Mouse (Mus musculus) kidney, postnatal 0 days (tissue): ENCODE measurements around the gene Klc4. TPM values are rescaled to one million over a fixed set of nuclear protein-coding genes. Genes with fewer than 3 reads are reported as not detected.

Source experiments
- ATAC-seq: fragments of 200-750 bp; cut with Nextera tagmentation; replicated peaks from 2 replicates; pipeline ENCODE4 v1.8.0; 2017; ENCODE audit warnings: low read depth, moderate number of reproducible peaks, moderate TSS enrichment, moderate library complexity; ENCODE audit not compliant: low FRiP score
- DNase-seq: peaks from one replicate; pipeline ENCODE4 v3.0.0-alpha.2; 2016; ENCODE audit warnings: low spot score
- H3K27ac ChIP-seq: fragments of 300-500 bp; sonication (generic); 2 replicates; pipeline ENCODE4 v1.5.1; 2014; ENCODE audit warnings: mild to moderate bottlenecking
- H3K27me3 ChIP-seq: fragments of 300-500 bp; sonication (generic); 2 replicates; pipeline ENCODE4 v1.6.1; 2014; ENCODE audit warnings: low read length, mixed read lengths; ENCODE audit not compliant: insufficient read depth
- H3K36me3 ChIP-seq: fragments of 300-500 bp; sonication (generic); 2 replicates; pipeline ENCODE4 v1.6.1; 2014; ENCODE audit warnings: low read length, mixed read lengths; ENCODE audit not compliant: insufficient read depth
- H3K4me1 ChIP-seq: fragments of 300-500 bp; sonication (generic); replicated peaks from 2 replicates; pipeline ENCODE4 v1.6.1; 2014; ENCODE audit warnings: antibody characterized with exemption, low read length, mixed read lengths; ENCODE audit not compliant: insufficient read depth
- H3K4me2 ChIP-seq: fragments of 300-500 bp; sonication (generic); 2 replicates; pipeline ENCODE4 v1.6.1; 2014; ENCODE audit warnings: mild to moderate bottlenecking, low read length, moderate library complexity, mixed read lengths
- H3K4me3 ChIP-seq: fragments of 300-500 bp; sonication (generic); replicated peaks from 2 replicates; pipeline ENCODE4 v1.5.1; 2014; ENCODE audit warnings: low read depth, low read length
- H3K9ac ChIP-seq: fragments of 300-500 bp; sonication (generic); 2 replicates; pipeline ENCODE4 v1.6.1; 2014; ENCODE audit warnings: low read depth, low read length
- H3K9me3 ChIP-seq: fragments of 300-500 bp; sonication (generic); replicated peaks from 2 replicates; pipeline ENCODE4 v1.6.1; 2016; ENCODE audit warnings: low read length, inconsistent platforms, mixed read lengths
- CTCF ChIP-seq: IDR thresholded peaks from 2 replicates; pipeline ENCODE4 v1.5.1; 2016; ENCODE audit warnings: antibody characterized with exemption, low read depth, mild to moderate bottlenecking, moderate library complexity
- WGBS: fragments of 180-500 bp; shearing (Covaris S2); extraction: QIAGEN DNeasy Blood & Tissue Kit; methylation state at CpG from one replicate; pipeline ENCODE4 v1.1.7; 2014; 5-methylcytosine and 5-hydroxymethylcytosine counted together
- polyA plus RNA-seq: library from polyadenylated mRNA; unstranded; fragments of >200 nt; fragmentation: Nextera tagmentation; extraction: Ambion mirVana; gene quantifications from 2 replicates; pipeline ENCODE4 v1.2.1, GENCODE M21; 2015

The Klc4 gene
- polyA plus RNA-seq, 1 experiment from 2014 or later = 47.6 TPM

- Histone ChIP-seq H3K27me3 (no peaks in the 10 kb centered on the region), H3K4me2 (peak overlapping the region; percentile 65), H3K4me3 (peak overlapping the region; percentile 57), H3K4me1 (peaks cover 22% of the 10 kb centered on the region; the same call in 1 of the 2 replicates), H3K9me3 (no peaks in the 10 kb centered on the region), H3K36me3 (peaks cover 43% of the 10 kb centered on the region), H3K9ac (peak overlapping the region; percentile 59), H3K27ac (peak overlapping the region; percentile 31; the same call in 1 of the 2 replicates)
- 25% methylated on average over 12 of the region's 12 CpGs for WGBS
- no peak for TF ChIP-seq CTCF
- ATAC-seq = no peak
- DNase-seq = no peak
Measured at GRCm38 (mm10) chr17:46681466-46682118, 35.8 kb upstream of the Klc4 start.

GRCm38 (mm10) chr17:46680760-46681373 is 35.0 kb upstream of the Klc4 start, which contains the start of gene Klhdc3:
TSS of gene Klhdc3 (minus strand) at chr17:46680914.
- peaks cover 22% of the 10 kb centered on the region; the same call in 1 of the 2 replicates for H3K4me1 ChIP-seq
- H3K4me2 ChIP-seq = peak within 1 kb of the TSS; percentile 73
- TF ChIP-seq CTCF = no peak
- H3K9me3 ChIP-seq = no peaks in the 10 kb centered on the region
- DNase-seq (peak; percentile 100), ATAC-seq (peak; percentile 97)
- H3K27me3 ChIP-seq = no peaks in the 10 kb centered on the region
- peak within 1 kb of the TSS; percentile 57 for H3K4me3 ChIP-seq
- H3K9ac ChIP-seq = peak within 1 kb of the TSS; percentile 66
- WGBS = under 1% methylated on average over 49 of the region's 49 CpGs
- peaks cover 43% of the 10 kb centered on the region for H3K36me3 ChIP-seq
- peak within 1 kb of the TSS; percentile 78 for H3K27ac ChIP-seq

DNA sequence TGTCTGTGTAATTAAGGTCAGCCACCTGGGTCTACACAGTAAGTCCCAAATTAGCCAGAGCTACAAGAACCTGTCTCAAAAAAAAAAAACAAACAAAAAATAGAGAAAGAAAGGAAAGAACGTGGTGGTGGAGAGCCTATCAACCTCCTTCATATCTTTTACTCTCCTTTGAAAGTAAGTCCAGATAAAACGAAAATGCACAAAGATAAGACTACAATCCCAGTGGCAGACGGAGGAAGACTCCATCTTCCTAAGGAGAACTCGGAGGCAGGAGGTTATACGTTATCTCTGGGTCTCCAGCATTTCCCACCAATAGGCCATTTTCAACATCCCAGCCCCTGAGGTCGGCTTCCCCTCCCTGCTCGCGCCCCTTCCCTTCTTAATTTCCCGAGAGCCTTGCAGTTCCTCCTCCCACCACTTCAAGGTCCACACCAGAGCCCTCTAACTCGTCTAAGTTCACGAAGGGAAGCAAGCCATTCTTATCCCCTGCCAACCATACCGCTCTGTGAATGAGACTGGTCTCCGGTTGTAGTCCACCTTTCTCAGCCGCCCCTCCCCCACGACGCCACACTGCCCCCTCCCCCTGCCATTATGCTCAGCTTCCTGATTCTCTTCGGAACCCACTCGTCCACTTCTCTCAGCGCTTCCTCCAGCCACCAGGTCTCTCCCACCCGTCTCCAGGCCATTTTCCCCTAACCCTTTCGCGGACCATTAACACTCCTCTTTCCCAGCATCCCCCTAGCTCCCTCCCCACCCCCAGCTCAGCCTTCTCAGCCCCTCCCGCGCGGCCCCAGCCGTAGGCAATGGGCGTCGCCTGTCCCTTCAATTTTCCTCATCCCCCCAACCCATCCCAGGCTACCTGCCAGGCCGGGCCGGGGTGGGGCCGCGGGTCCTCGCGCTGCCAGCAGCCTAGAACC is 34.3 kb upstream of the Klc4 start:
- H3K9me3 ChIP-seq = no peaks in the 10 kb centered on the region
- peak overlapping the region; percentile 78 for H3K27ac ChIP-seq
- WGBS = under 1% methylated on average over 34 of the region's 34 CpGs
- H3K4me1 ChIP-seq = peaks cover 22% of the 10 kb centered on the region; the same call in 1 of the 2 replicates
- peak overlapping the region; percentile 73 for H3K4me2 ChIP-seq
- H3K36me3 ChIP-seq = peaks cover 43% of the 10 kb centered on the region
- TF ChIP-seq CTCF = peak; percentile 49; the same call in 1 of the 2 replicates
- peak overlapping the region; percentile 66 for H3K9ac ChIP-seq
- DNase-seq (peak; percentile 82), ATAC-seq (peak; percentile 16)
- H3K4me3 ChIP-seq = peak overlapping the region; percentile 57
- H3K27me3 ChIP-seq = no peaks in the 10 kb centered on the region

GRCm38 (mm10) chr17:46678911-46679310 is 33.1 kb upstream of the Klc4 start:
- H3K9me3 ChIP-seq = no peaks in the 10 kb centered on the region
- 35% methylated on average over 9 of the region's 9 CpGs for WGBS
- peak overlapping the region; percentile 47; the same call in 1 of the 2 replicates for H3K27ac ChIP-seq
- peak; percentile 23 for DNase-seq
- no peaks in the 10 kb centered on the region for H3K27me3 ChIP-seq
- TF ChIP-seq CTCF = no peak
- peak overlapping the region; percentile 73 for H3K4me2 ChIP-seq
- ATAC-seq = no peak
- peak overlapping the region; percentile 66; the same call in 1 of the 2 replicates for H3K9ac ChIP-seq
- H3K4me3 ChIP-seq = no peak overlapping the region
- H3K36me3 ChIP-seq = peaks cover 37% of the 10 kb centered on the region
- peaks cover 29% of the 10 kb centered on the region; the same call in 1 of the 2 replicates for H3K4me1 ChIP-seq

GRCm38 (mm10) chr17:46678416-46678815 is 32.6 kb upstream of the Klc4 start, which contains the start of gene Mea1:
TSS of gene Mea1 (plus strand) at chr17:46678793.
- peak within 1 kb of the TSS; percentile 73 for H3K4me2 ChIP-seq
- H3K4me3 ChIP-seq = peak within 1 kb of the TSS; percentile 57
- H3K36me3 ChIP-seq = peaks cover 32% of the 10 kb centered on the region
- no peak for DNase-seq
- H3K9ac ChIP-seq = peak within 1 kb of the TSS; percentile 66; the same call in 1 of the 2 replicates
- 63% methylated on average over 8 of the region's 9 CpGs for WGBS
- peak within 1 kb of the TSS; percentile 78; the same call in 1 of the 2 replicates for H3K27ac ChIP-seq
- no peaks in the 10 kb centered on the region for H3K9me3 ChIP-seq
- ATAC-seq = no peak
- no peaks in the 10 kb centered on the region for H3K27me3 ChIP-seq
- no peak for TF ChIP-seq CTCF
- H3K4me1 ChIP-seq = peaks cover 31% of the 10 kb centered on the region; the same call in 1 of the 2 replicates
